Mouse (Mus musculus): ENCODE data around the gene Ube2j1.

Gene Ube2j1

GRCm38 (mm10) chr4:33054426-33054825, 23.2 kb downstream of the Ube2j1 start:
- TF ChIP-seq GATA4 (IDR thresholded peaks at IDR 0.05; ENCODE audit: insufficient replicate concordance, low read length), result no peak

- no peak for TF ChIP-seq GATA4 (IDR thresholded peaks at IDR 0.05; ENCODE audit: insufficient replicate concordance, low read length)
These were observed 25.1 kb downstream of the Ube2j1 start for GRCm38 (mm10) chr4:33056317-33056716.

- no peak for TF ChIP-seq GATA4 (IDR thresholded peaks at IDR 0.05; ENCODE audit: insufficient replicate concordance, low read length)
These were observed 26.9 kb downstream of the Ube2j1 start for GRCm38 (mm10) chr4:33057890-33058687.

GRCm38 (mm10) chr4:33061158-33061557, 29.9 kb downstream of the Ube2j1 start:
- no peak for TF ChIP-seq GATA4 (IDR thresholded peaks at IDR 0.05; ENCODE audit: insufficient replicate concordance, low read length)

GRCm38 (mm10) chr4:33062981-33063380, 31.8 kb downstream of the Ube2j1 start, which contains the start of gene Gabrr2:
Gene Gabrr2, plus strand, starts transcription at chr4:33062999.
- TF ChIP-seq GATA4 (IDR thresholded peaks at IDR 0.05; ENCODE audit: insufficient replicate concordance, low read length), result no peak

GRCm38 (mm10) chr4:33064986-33065385, 33.8 kb downstream of the Ube2j1 start:
- no peak for TF ChIP-seq GATA4 (IDR thresholded peaks at IDR 0.05; ENCODE audit: insufficient replicate concordance, low read length)

- no peak for TF ChIP-seq GATA4 (IDR thresholded peaks at IDR 0.05; ENCODE audit: insufficient replicate concordance, low read length)
These were observed 35.2 kb downstream of the Ube2j1 start for GRCm38 (mm10) chr4:33066223-33066960.

- no peak for TF ChIP-seq GATA4 (IDR thresholded peaks at IDR 0.05; ENCODE audit: insufficient replicate concordance, low read length)
These were observed 36.1 kb downstream of the Ube2j1 start for GRCm38 (mm10) chr4:33067331-33067730.

GRCm38 (mm10) chr4:33067826-33068225, 36.6 kb downstream of the Ube2j1 start:
- TF ChIP-seq GATA4 (IDR thresholded peaks at IDR 0.05; ENCODE audit: insufficient replicate concordance, low read length), result no peak

- no peak for TF ChIP-seq GATA4 (IDR thresholded peaks at IDR 0.05; ENCODE audit: insufficient replicate concordance, low read length)
These were observed 37.7 kb downstream of the Ube2j1 start for GRCm38 (mm10) chr4:33068894-33069293.

GRCm38 (mm10) chr4:33070326-33070725, 39.1 kb downstream of the Ube2j1 start:
- TF ChIP-seq GATA4 (IDR thresholded peaks at IDR 0.05; ENCODE audit: insufficient replicate concordance, low read length), result no peak

- no peak for TF ChIP-seq GATA4 (IDR thresholded peaks at IDR 0.05; ENCODE audit: insufficient replicate concordance, low read length)
These were observed 40.1 kb downstream of the Ube2j1 start for GRCm38 (mm10) chr4:33071337-33071736.

GRCm38 (mm10) chr4:33072526-33073161, 41.4 kb downstream of the Ube2j1 start:
- no peak for TF ChIP-seq GATA4 (IDR thresholded peaks at IDR 0.05; ENCODE audit: insufficient replicate concordance, low read length)

GRCm38 (mm10) chr4:33074406-33074805, 43.2 kb downstream of the Ube2j1 start:
- TF ChIP-seq GATA4 (IDR thresholded peaks at IDR 0.05; ENCODE audit: insufficient replicate concordance, low read length), result no peak

- no peak for TF ChIP-seq GATA4 (IDR thresholded peaks at IDR 0.05; ENCODE audit: insufficient replicate concordance, low read length)
These were observed 43.6 kb downstream of the Ube2j1 start for GRCm38 (mm10) chr4:33074851-33075250.
